Mouse (Mus musculus) layer of hippocampus, adult 2 months (tissue): ENCODE measurements around the gene Srp9. TPM values are rescaled to one million over a fixed set of nuclear protein-coding genes. Genes with fewer than 3 reads are reported as not detected.

Experiments used
- DNase-seq, 2 experiments: peaks; one replicate each; pipeline ENCODE4 v3.0.0; 2022; ENCODE audit warnings: low spot score in 2 of 2
- H3K27ac ChIP-seq: fragments of 200-600 bp; 2 replicates; pipeline ENCODE4 v1.8.1; 2022
- H3K4me3 ChIP-seq: fragments of 200-600 bp; 2 replicates; pipeline ENCODE4 v1.8.1; 2022; ENCODE audit warnings: mild to moderate bottlenecking
- CTCF ChIP-seq: fragments of 200-600 bp; conservative IDR thresholded peaks from 2 replicates; pipeline ENCODE4 v1.8.1; 2022; ENCODE audit warnings: antibody characterized with exemption, mild to moderate bottlenecking, moderate library complexity
- total RNA-seq, 2 experiments: library from RNA; stranded (reverse); gene quantifications; 2 replicates each; pipeline ENCODE4 v1.2.3; 2021

Gene Srp9
- total RNA-seq, 2 experiments from 2014 or later: 62.7 to 67.2 TPM

- DNase-seq: no peak
- Histone ChIP-seq H3K27ac (no peak overlapping the region), H3K4me3 (no peak overlapping the region)
- no peak for TF ChIP-seq CTCF
Measured at GRCm38 (mm10) chr1:182110708-182111385, 13.7 kb upstream of the Srp9 start.

GRCm38 (mm10) chr1:182111386-182112317 is 12.9 kb upstream of the Srp9 start:
- no peak for DNase-seq
- Histone ChIP-seq H3K4me3 (no peak overlapping the region), H3K27ac (no peak overlapping the region)
- TF ChIP-seq CTCF: no peak

GRCm38 (mm10) chr1:182112385-182112784 is 12.2 kb upstream of the Srp9 start:
- Histone ChIP-seq H3K4me3 (no peak overlapping the region), H3K27ac (no peak overlapping the region)
- TF ChIP-seq CTCF: no peak
- DNase-seq: no peak

- TF ChIP-seq CTCF: no peak
- no peak overlapping the region for H3K27ac ChIP-seq
- H3K4me3 ChIP-seq: no peak overlapping the region
- DNase-seq: no peak
Measured at GRCm38 (mm10) chr1:182113131-182113530, 11.4 kb upstream of the Srp9 start.

GRCm38 (mm10) chr1:182113587-182114500 is 10.7 kb upstream of the Srp9 start:
- TF ChIP-seq CTCF: no peak
- H3K27ac ChIP-seq: peak overlapping the region; percentile 44; the same call in 1 of the 2 replicates
- H3K4me3 ChIP-seq: no peak overlapping the region
- DNase-seq: peak in 1 of 2 experiments; percentile 36

GRCm38 (mm10) chr1:182115197-182115596 is 9.3 kb upstream of the Srp9 start:
- Histone ChIP-seq H3K4me3 (no peak overlapping the region), H3K27ac (no peak overlapping the region)
- DNase-seq: peak in 1 of 2 experiments; percentile 40
- peak; percentile 85 for TF ChIP-seq CTCF

- DNase-seq: peak in 1 of 2 experiments; percentile 33
- Histone ChIP-seq H3K27ac (no peak overlapping the region), H3K4me3 (no peak overlapping the region)
- no peak for TF ChIP-seq CTCF
Measured at GRCm38 (mm10) chr1:182115651-182116408, 8.7 kb upstream of the Srp9 start.

GRCm38 (mm10) chr1:182122413-182122812 is 2.1 kb upstream of the Srp9 start:
- DNase-seq: no peak
- Histone ChIP-seq H3K4me3 (no peak overlapping the region), H3K27ac (no peak overlapping the region)
- no peak for TF ChIP-seq CTCF

- Histone ChIP-seq H3K4me3 (peak overlapping the region; percentile 77), H3K27ac (peak overlapping the region; percentile 93)
- DNase-seq: peak; percentile 79 to 83
- TF ChIP-seq CTCF: no peak
Measured at GRCm38 (mm10) chr1:182124924-182125368, 409 bp downstream of the Srp9 start.

- Histone ChIP-seq H3K27ac (no peak overlapping the region), H3K4me3 (no peak overlapping the region)
- peak in 1 of 2 experiments; percentile 35 for DNase-seq
- TF ChIP-seq CTCF: peak; percentile 84
Measured at GRCm38 (mm10) chr1:182130830-182131229, 6.3 kb downstream of the Srp9 start.

- no peak for DNase-seq
- Histone ChIP-seq H3K27ac (no peak overlapping the region), H3K4me3 (no peak overlapping the region)
- TF ChIP-seq CTCF: no peak
Measured at GRCm38 (mm10) chr1:182137204-182138125, 12.9 kb downstream of the Srp9 start.
